Mouse (Mus musculus): ENCODE measurements around the gene Plekho1. TPM values are rescaled to one million over a fixed set of nuclear protein-coding genes. Genes with fewer than 3 reads are reported as not detected.
"Not testable (repeated sequence)": the region's sequence is repeated elsewhere in the genome, so short reads cannot be mapped to it uniquely, and the experiment has no call there.

Plekho1 gene
- polyA plus RNA-seq, 1 experiment from 2014 or later, result 26.1 TPM

- ATAC-seq (ENCODE audit: low FRiP score, low TSS enrichment) (no peak), DNase-seq (ENCODE audit: low spot score) (no peak)
- no peaks in the 10 kb centered on the region for H3K9me3 ChIP-seq (ENCODE audit: control insufficient read depth, low read length)
- H3K27ac ChIP-seq (replicated peaks), result no peak overlapping the region
- H3K4me2 ChIP-seq (replicated peaks; ENCODE audit: low read depth), result no peak overlapping the region
- H3K9ac ChIP-seq (ENCODE audit: low read length), result no peak overlapping the region
- H3K36me3 ChIP-seq (ENCODE audit: control insufficient read depth, insufficient read depth, low read length), result no peaks in the 10 kb centered on the region
- WGBS, result 83% methylated on average over 5 of the region's 5 CpGs
- no peak overlapping the region for H3K4me3 ChIP-seq (ENCODE audit: low read depth, low read length)
- H3K4me1 ChIP-seq (replicated peaks; ENCODE audit: control insufficient read depth, insufficient read depth), result no peaks in the 10 kb centered on the region
- no peak for TF ChIP-seq EP300 (optimal IDR thresholded peaks at IDR 0.05)
- no peak for TF ChIP-seq CTCF (IDR thresholded peaks at IDR 0.05; ENCODE audit: low read depth)
- no peaks in the 10 kb centered on the region for H3K27me3 ChIP-seq (ENCODE audit: control insufficient read depth, insufficient read depth, low read length)
Observed at GRCm38 (mm10) chr3:95955318-95955717, 40.5 kb downstream of the Plekho1 start.

- not testable (repeated sequence) for H3K4me3 ChIP-seq (ENCODE audit: low read depth, low read length); H3K4me2 ChIP-seq (replicated peaks; ENCODE audit: low read depth); H3K9ac ChIP-seq (ENCODE audit: low read length); H3K27me3 ChIP-seq (ENCODE audit: control insufficient read depth, insufficient read depth, low read length); ATAC-seq (ENCODE audit: low FRiP score, low TSS enrichment); H3K9me3 ChIP-seq (ENCODE audit: control insufficient read depth, low read length); H3K27ac ChIP-seq (replicated peaks); H3K36me3 ChIP-seq (ENCODE audit: control insufficient read depth, insufficient read depth, low read length); DNase-seq (ENCODE audit: low spot score); H3K4me1 ChIP-seq (replicated peaks; ENCODE audit: control insufficient read depth, insufficient read depth)
- WGBS, result 91% methylated on average over 12 of the region's 12 CpGs
Observed at GRCm38 (mm10) chr3:95954648-95955173, 41.1 kb downstream of the Plekho1 start.

GRCm38 (mm10) chr3:95953522-95953921 lies 42.3 kb downstream of the Plekho1 start:
- ATAC-seq (ENCODE audit: low FRiP score, low TSS enrichment) (no peak), DNase-seq (ENCODE audit: low spot score) (no peak)
- no peaks in the 10 kb centered on the region for H3K4me1 ChIP-seq (replicated peaks; ENCODE audit: control insufficient read depth, insufficient read depth)
- TF ChIP-seq CTCF (IDR thresholded peaks at IDR 0.05; ENCODE audit: low read depth) (no peak), EP300 (optimal IDR thresholded peaks at IDR 0.05) (no peak)
- H3K4me3 ChIP-seq (ENCODE audit: low read depth, low read length), result no peak overlapping the region
- no peak overlapping the region for H3K9ac ChIP-seq (ENCODE audit: low read length)
- no peaks in the 10 kb centered on the region for H3K27me3 ChIP-seq (ENCODE audit: control insufficient read depth, insufficient read depth, low read length)
- 68% methylated on average over 3 of the region's 3 CpGs for WGBS
- H3K9me3 ChIP-seq (ENCODE audit: control insufficient read depth, low read length), result no peaks in the 10 kb centered on the region
- H3K4me2 ChIP-seq (replicated peaks; ENCODE audit: low read depth), result no peak overlapping the region
- H3K27ac ChIP-seq (replicated peaks), result no peak overlapping the region
- H3K36me3 ChIP-seq (ENCODE audit: control insufficient read depth, insufficient read depth, low read length), result no peaks in the 10 kb centered on the region

- Histone ChIP-seq H3K4me3 (ENCODE audit: low read depth, low read length) (no peak overlapping the region), H3K9me3 (ENCODE audit: control insufficient read depth, low read length) (no peaks in the 10 kb centered on the region), H3K27ac (replicated peaks) (no peak overlapping the region), H3K27me3 (ENCODE audit: control insufficient read depth, insufficient read depth, low read length) (no peaks in the 10 kb centered on the region), H3K36me3 (ENCODE audit: control insufficient read depth, insufficient read depth, low read length) (no peaks in the 10 kb centered on the region), H3K4me1 (replicated peaks; ENCODE audit: control insufficient read depth, insufficient read depth) (no peaks in the 10 kb centered on the region), H3K9ac (ENCODE audit: low read length) (no peak overlapping the region), H3K4me2 (replicated peaks; ENCODE audit: low read depth) (no peak overlapping the region)
- TF ChIP-seq EP300 (optimal IDR thresholded peaks at IDR 0.05), result no peak
- no peak for TF ChIP-seq CTCF (IDR thresholded peaks at IDR 0.05; ENCODE audit: low read depth)
- DNase-seq (ENCODE audit: low spot score) (no peak), ATAC-seq (ENCODE audit: low FRiP score, low TSS enrichment) (no peak)
Observed at GRCm38 (mm10) chr3:95953023-95953422, 42.8 kb downstream of the Plekho1 start.

- peak overlapping the region; percentile 68 for H3K9ac ChIP-seq (ENCODE audit: low read length)
- ATAC-seq (ENCODE audit: low FRiP score, low TSS enrichment); H3K36me3 ChIP-seq (ENCODE audit: control insufficient read depth, insufficient read depth, low read length); H3K9me3 ChIP-seq (ENCODE audit: control insufficient read depth, low read length); H3K4me1 ChIP-seq (replicated peaks; ENCODE audit: control insufficient read depth, insufficient read depth); DNase-seq (ENCODE audit: low spot score); H3K27me3 ChIP-seq (ENCODE audit: control insufficient read depth, insufficient read depth, low read length): not testable (repeated sequence)
- WGBS, result 78% methylated on average over 10 of the region's 12 CpGs
- peak overlapping the region; percentile 91 for H3K27ac ChIP-seq (replicated peaks)
- peak overlapping the region; percentile 68 for H3K4me2 ChIP-seq (replicated peaks; ENCODE audit: low read depth)
- H3K4me3 ChIP-seq (ENCODE audit: low read depth, low read length), result peak overlapping the region; percentile 55
Observed at GRCm38 (mm10) chr3:95951566-95951965, 44.2 kb downstream of the Plekho1 start.

GRCm38 (mm10) chr3:95950763-95951551 lies 44.8 kb downstream of the Plekho1 start:
- Histone ChIP-seq H3K27me3 (ENCODE audit: control insufficient read depth, insufficient read depth, low read length) (no peaks in the 10 kb centered on the region), H3K4me1 (replicated peaks; ENCODE audit: control insufficient read depth, insufficient read depth) (no peaks in the 10 kb centered on the region), H3K9me3 (ENCODE audit: control insufficient read depth, low read length) (no peaks in the 10 kb centered on the region), H3K9ac (ENCODE audit: low read length) (peak overlapping the region; percentile 68), H3K4me3 (ENCODE audit: low read depth, low read length) (peak overlapping the region; percentile 55), H3K27ac (replicated peaks) (peak overlapping the region; percentile 91), H3K4me2 (replicated peaks; ENCODE audit: low read depth) (peak overlapping the region; percentile 68), H3K36me3 (ENCODE audit: control insufficient read depth, insufficient read depth, low read length) (0 out of 2 replicates have a peak, but pooled peaks cover under 1% of the 10 kb centered on the region)
- peak; percentile 92 for DNase-seq (ENCODE audit: low spot score)
- ATAC-seq (ENCODE audit: low FRiP score, low TSS enrichment), result peak; percentile 96
- 1% methylated on average over 49 of the region's 49 CpGs for whole genome bisulfite sequencing
- TF ChIP-seq EP300 (optimal IDR thresholded peaks at IDR 0.05), result no peak
- TF ChIP-seq CTCF (IDR thresholded peaks at IDR 0.05; ENCODE audit: low read depth), result no peak
